Mouse (Mus musculus) heart, embryonic 11.5 days (tissue): ENCODE measurements at regions not wholly inside any gene's neighbourhood (a gene's known extent, or its start where the extent isn't known, plus 50 kb on each side); places are given as distances from the start of the nearest gene placed in this dataset.

Source experiments
- ATAC-seq: fragments of 200-750 bp; cut with Nextera tagmentation; replicated peaks from 2 replicates; pipeline ENCODE4 v1.8.0; 2017; ENCODE audit warnings: moderate library complexity; ENCODE audit not compliant: insufficient number of reproducible peaks, low FRiP score, low TSS enrichment
- H3K27ac ChIP-seq: fragments of 300-500 bp; sonication (generic); 2 replicates; pipeline ENCODE4 v1.5.1; 2014; ENCODE audit warnings: mild to moderate bottlenecking, low read depth, low read length
- H3K27me3 ChIP-seq: fragments of 300-500 bp; sonication (generic); 2 replicates; pipeline ENCODE4 v1.6.1; 2014; ENCODE audit warnings: mild to moderate bottlenecking, low read length, mixed read lengths; ENCODE audit not compliant: control insufficient read depth, insufficient read depth
- H3K36me3 ChIP-seq: fragments of 300-500 bp; sonication (generic); 2 replicates; pipeline ENCODE4 v1.6.1; 2014; ENCODE audit warnings: mild to moderate bottlenecking, low read length, moderate library complexity, mixed read lengths; ENCODE audit not compliant: control insufficient read depth, insufficient read depth
- H3K4me1 ChIP-seq: fragments of 300-500 bp; sonication (generic); 2 replicates; pipeline ENCODE4 v1.6.1; 2014; ENCODE audit warnings: low read length; ENCODE audit not compliant: control insufficient read depth, insufficient read depth
- H3K4me2 ChIP-seq: fragments of 300-500 bp; sonication (generic); 2 replicates; pipeline ENCODE4 v1.6.1; 2014; ENCODE audit warnings: mild to moderate bottlenecking, moderate library complexity
- H3K4me3 ChIP-seq: fragments of 300-500 bp; sonication (generic); 2 replicates; pipeline ENCODE4 v1.5.1; 2014; ENCODE audit warnings: low read depth, low read length
- H3K9ac ChIP-seq: fragments of 300-500 bp; sonication (generic); 2 replicates; pipeline ENCODE4 v1.6.1; 2014; ENCODE audit warnings: mild to moderate bottlenecking, low read depth, low read length, moderate library complexity
- H3K9me3 ChIP-seq: fragments of 300-500 bp; sonication (generic); replicated peaks from 2 replicates; pipeline ENCODE4 v1.6.1; 2016; ENCODE audit warnings: low read length; ENCODE audit not compliant: control insufficient read depth
- WGBS: fragments of 180-500 bp; shearing (Covaris S2); extraction: QIAGEN DNeasy Blood & Tissue Kit; methylation state at CpG from one replicate; pipeline ENCODE4 v1.1.7; 2014; ENCODE audit not compliant: insufficient replicate concordance; 5-methylcytosine and 5-hydroxymethylcytosine counted together

DNA sequence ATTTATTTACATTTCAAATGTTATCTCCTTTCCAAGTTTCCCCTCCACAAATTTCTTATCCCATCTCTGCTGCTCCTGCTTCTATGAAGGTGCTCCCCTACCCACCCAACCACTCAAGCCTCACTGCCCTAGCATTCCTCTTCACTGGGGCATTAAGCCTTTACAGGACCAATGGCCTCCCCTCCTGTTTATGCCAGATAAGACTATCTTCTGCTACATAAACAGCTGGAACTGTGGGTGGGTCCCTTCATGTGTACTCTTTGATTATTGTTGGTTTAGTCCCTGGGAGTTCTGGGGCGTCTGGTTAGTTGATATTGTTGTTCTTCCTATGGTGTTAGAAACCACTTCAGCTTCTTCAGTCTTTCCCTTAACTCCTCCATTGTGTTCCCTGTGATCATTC is 1164.1 kb upstream of the Got2 start:
- Histone ChIP-seq H3K36me3 (no peaks in the 10 kb centered on the region), H3K9ac (no peak overlapping the region), H3K27ac (no peak overlapping the region), H3K27me3 (no peaks in the 10 kb centered on the region), H3K4me2 (no peak overlapping the region), H3K4me3 (no peak overlapping the region), H3K4me1 (no peaks in the 10 kb centered on the region), H3K9me3 (no peaks in the 10 kb centered on the region)
- WGBS, result 41% methylated on average over 1 of the region's 1 CpGs
- ATAC-seq, result peak; percentile 89

DNA sequence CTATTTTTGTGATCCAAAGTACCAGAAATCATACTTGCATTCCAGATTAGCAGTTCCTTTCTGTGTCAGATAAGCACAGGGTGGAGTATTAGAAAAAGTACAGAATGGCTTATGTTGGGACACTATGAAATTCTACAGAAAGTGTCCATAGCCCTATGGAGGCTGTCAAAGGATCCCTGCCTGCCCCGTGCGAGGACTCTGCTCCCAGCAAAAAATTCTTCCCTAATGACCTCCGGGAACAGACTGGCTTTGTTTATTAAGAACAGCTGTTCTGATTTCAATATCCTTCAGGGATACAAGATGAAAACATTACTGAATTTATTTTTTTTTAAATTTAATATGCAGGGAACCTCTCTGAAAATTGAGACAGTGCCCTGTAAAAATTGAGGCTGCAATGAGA is 1151.4 kb upstream of the Got2 start:
- H3K9ac ChIP-seq, result no peak overlapping the region
- no peaks in the 10 kb centered on the region for H3K9me3 ChIP-seq
- WGBS, result 55% methylated on average over 3 of the region's 3 CpGs
- no peak overlapping the region for H3K27ac ChIP-seq
- no peaks in the 10 kb centered on the region for H3K27me3 ChIP-seq
- no peaks in the 10 kb centered on the region for H3K36me3 ChIP-seq
- H3K4me3 ChIP-seq, result no peak overlapping the region
- no peaks in the 10 kb centered on the region for H3K4me1 ChIP-seq
- no peak for ATAC-seq
- no peak overlapping the region for H3K4me2 ChIP-seq

DNA sequence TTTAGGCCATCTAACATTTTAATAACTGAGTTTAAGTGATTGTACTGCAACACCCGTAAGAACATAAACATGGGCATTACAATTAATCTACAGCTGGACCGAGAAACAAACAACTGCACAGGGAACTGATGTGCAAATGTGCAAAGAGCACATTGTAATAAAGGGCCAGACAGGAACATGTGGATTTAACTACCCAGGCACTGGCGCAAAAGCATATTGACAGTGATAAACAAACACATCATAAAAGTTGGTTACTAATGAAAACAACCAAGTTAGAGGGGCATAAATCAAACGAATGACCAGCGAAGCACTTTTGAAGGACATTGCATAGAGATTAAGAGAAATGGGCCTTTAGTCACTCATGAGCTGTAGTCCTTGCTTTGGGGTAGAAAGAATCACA is 1150.5 kb upstream of the Got2 start:
- no peak overlapping the region for H3K27ac ChIP-seq
- no peak overlapping the region for H3K4me2 ChIP-seq
- ATAC-seq, result no peak
- no peaks in the 10 kb centered on the region for H3K36me3 ChIP-seq
- WGBS, result 81% methylated on average over 5 of the region's 5 CpGs
- H3K9me3 ChIP-seq, result no peaks in the 10 kb centered on the region
- no peaks in the 10 kb centered on the region for H3K4me1 ChIP-seq
- no peaks in the 10 kb centered on the region for H3K27me3 ChIP-seq
- H3K4me3 ChIP-seq, result no peak overlapping the region
- H3K9ac ChIP-seq, result no peak overlapping the region

DNA sequence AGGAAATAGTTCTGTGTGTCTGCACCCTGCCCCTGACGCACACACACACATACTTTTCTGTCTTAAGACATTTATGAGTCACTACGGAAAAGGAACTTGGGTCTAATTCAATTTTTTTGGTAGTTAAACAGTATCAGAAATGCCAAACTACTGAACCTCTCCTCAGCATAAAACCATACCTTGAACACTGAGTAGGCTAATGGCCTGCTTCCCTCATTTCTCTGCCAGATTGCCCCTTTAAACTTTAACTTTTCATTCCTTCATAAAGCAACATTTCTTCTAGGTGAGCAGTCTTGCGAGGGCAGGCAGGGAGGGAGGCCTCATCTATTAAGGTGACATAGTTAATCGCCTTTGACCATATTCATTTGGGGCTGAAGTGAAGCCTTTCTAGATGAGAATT is 1143.8 kb upstream of the Got2 start:
- Histone ChIP-seq H3K36me3 (no peaks in the 10 kb centered on the region), H3K27me3 (no peaks in the 10 kb centered on the region), H3K4me3 (no peak overlapping the region), H3K9me3 (no peaks in the 10 kb centered on the region), H3K27ac (no peak overlapping the region), H3K4me1 (no peaks in the 10 kb centered on the region), H3K9ac (no peak overlapping the region), H3K4me2 (no peak overlapping the region)
- WGBS, result 81% methylated on average over 4 of the region's 4 CpGs
- no peak for ATAC-seq

DNA sequence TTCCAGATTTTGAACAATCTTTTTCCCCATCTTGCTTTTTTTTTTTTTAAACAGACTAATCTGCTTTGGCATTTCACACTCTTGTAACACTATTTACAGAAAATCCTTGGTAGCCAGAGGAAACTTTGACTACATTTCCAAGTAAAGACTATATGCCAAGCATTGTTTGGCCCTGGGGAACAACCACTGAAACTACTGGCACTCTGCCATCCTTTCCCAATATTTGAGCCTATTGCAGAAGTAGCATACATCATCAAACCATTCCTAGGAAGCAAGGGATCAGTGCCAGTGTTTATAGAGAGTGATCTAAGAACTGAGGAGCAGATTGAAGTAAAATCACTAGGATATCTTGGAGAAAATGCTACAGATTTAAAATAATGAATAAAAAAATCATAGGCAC is 1127.2 kb upstream of the Got2 start:
- H3K9ac ChIP-seq, result no peak overlapping the region
- no peaks in the 10 kb centered on the region for H3K36me3 ChIP-seq
- ATAC-seq, result no peak
- no peaks in the 10 kb centered on the region for H3K4me1 ChIP-seq
- H3K4me2 ChIP-seq, result no peak overlapping the region
- no peaks in the 10 kb centered on the region for H3K9me3 ChIP-seq
- no peak overlapping the region for H3K27ac ChIP-seq
- H3K27me3 ChIP-seq, result no peaks in the 10 kb centered on the region
- no peak overlapping the region for H3K4me3 ChIP-seq

DNA sequence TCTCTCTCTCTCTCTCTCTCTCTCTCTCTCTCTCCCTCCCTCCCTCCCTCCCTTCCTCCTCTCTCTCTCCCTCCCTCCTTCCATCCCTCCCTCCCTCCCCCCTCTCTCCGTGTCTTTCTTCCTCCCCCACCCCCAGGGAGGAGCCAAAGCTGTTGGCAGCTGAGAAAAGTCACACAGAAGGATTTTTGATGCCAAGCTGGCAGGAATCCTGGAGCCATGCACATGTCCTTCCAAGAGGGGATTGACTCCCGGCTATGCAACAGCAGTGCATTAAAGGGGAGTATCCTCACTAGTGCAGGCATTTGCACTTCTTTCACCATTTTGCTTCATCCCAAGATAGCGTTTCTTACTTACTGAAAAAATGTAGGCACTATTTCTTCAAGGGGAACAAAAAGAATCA is 1115.8 kb upstream of the Got2 start:
- no peak overlapping the region for H3K27ac ChIP-seq
- ATAC-seq, result no peak
- H3K9ac ChIP-seq, result no peak overlapping the region
- H3K4me2 ChIP-seq, result no peak overlapping the region
- WGBS, result 36% methylated on average over 3 of the region's 3 CpGs
- no peaks in the 10 kb centered on the region for H3K27me3 ChIP-seq
- no peak overlapping the region for H3K4me3 ChIP-seq
- H3K9me3 ChIP-seq, result no peaks in the 10 kb centered on the region
- no peaks in the 10 kb centered on the region for H3K36me3 ChIP-seq
- H3K4me1 ChIP-seq, result no peaks in the 10 kb centered on the region

DNA sequence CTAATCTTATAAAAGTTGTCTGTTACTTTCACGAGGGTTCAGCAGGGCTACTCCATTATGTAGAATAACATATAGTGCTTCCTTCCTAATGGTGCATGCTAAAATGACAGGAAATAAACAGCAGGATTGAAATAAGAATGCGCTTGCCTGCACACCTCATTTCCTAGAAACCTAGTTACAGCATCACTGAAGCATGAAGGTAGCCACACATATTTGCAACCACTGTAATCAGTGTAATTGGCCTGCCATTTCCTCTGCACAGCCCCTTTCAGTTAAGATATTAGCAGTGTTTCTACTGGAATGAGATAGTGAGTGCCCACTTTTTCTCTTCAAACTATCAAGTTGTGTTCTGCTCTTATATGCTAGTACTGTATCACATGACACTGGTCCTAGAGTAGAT is 1094.8 kb upstream of the Got2 start:
- WGBS, result 69% methylated on average over 2 of the region's 2 CpGs
- no peaks in the 10 kb centered on the region for H3K27me3 ChIP-seq
- H3K4me2 ChIP-seq, result no peak overlapping the region
- H3K36me3 ChIP-seq, result no peaks in the 10 kb centered on the region
- H3K9ac ChIP-seq, result no peak overlapping the region
- ATAC-seq, result no peak
- no peak overlapping the region for H3K27ac ChIP-seq
- no peaks in the 10 kb centered on the region for H3K4me1 ChIP-seq
- H3K4me3 ChIP-seq, result no peak overlapping the region
- H3K9me3 ChIP-seq, result no peaks in the 10 kb centered on the region
